7 mouse cellular contexts compared by ENCODE assay signal in the genomic region with DNA sequence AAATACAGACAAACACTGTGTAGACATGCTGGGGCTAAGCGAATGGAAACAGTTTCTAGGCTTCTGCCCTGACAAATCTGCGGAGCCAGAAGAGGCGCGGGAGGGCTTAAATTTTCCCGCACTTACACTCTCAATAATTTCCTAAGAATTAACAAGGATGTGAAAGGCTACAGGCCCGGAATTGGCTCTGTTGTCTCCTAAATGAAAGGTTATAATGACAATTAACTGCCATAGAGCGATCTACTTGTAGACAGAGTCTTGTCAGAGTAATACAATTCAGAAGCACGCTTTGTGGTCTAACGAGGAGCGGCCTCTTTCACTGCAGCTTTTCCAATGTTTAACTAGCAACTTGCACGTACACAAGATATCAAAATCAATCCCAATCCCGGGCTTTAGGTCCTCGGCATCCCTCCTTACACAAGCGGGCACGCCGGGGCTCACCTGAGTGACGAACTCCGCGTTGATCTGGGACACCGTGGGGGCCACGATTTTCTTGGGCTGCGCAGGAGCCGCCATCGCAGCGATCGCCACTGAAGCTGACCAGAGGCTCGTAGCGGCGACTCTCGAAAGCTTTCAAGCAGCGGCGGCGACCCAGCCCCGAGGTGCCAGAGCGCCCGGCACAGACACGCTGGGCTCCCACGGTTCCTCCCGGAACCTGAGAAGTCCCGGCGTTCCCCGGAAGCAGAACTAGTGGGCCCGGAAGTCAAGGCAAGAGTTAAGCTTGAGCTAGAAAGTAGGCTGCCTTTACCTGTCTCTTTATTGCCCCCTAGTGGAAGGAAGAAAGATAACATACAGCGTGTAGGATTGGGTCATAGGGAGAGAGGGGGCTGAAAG. TPM values are rescaled to one million over a fixed set of nuclear protein-coding genes. Genes with fewer than 3 reads are reported as not detected.
DNase-seq lines count a peak whose midpoint lies in the region; ATAC-seq lines count a peak whose summit lies in the region.

No protein-coding gene starts in this region.

- intact Hi-C loops in gastrocnemius, postnatal 14 days (cut with DNase I; ENCODE audit: low total_unique reads), result no loop called here
- intact Hi-C loops in left cerebral cortex, postnatal 10 days (cut with DNase I), result no loop called here

- DNase-seq in adrenal gland, adult 18-20 months (ENCODE audit: low spot score in 2 of 2), result peak; percentile 63 to 68
- peak; percentile 92 for DNase-seq in embryo, embryonic 10.5 days (ENCODE audit: low spot score)
- DNase-seq in gastrocnemius, postnatal 14 days, result peak; percentile 79
- peak; percentile 81 to 87 for DNase-seq in left cerebral cortex, postnatal 10 days (ENCODE audit: extremely low spot score in 1 of 2, low spot score in 2 of 2)
- peak; percentile 79 for DNase-seq in right cerebral cortex, postnatal 25 days

- peak; percentile 99 for ATAC-seq in inflammation-experienced regulatory T-cells, adult 6 months
- ATAC-seq in megakaryocyte-erythroid progenitor cell, adult 5-6 weeks (replicated peaks; ENCODE audit: low FRiP score, low TSS enrichment, poor library complexity, severe bottlenecking), result peak; percentile 98

RNA-seq across cellular contexts. Expression of a gene that starts 12.0 kb away (rescaled TPM):
- 10 to 100 TPM; 30.9 to 34.2 TPM for total RNA-seq in adrenal gland, adult 18-20 months (2021)
- total RNA-seq in gastrocnemius, postnatal 14 days (2021), result 10 to 100 TPM; 11.1 to 11.3 TPM
- polyA plus RNA-seq in inflammation-experienced regulatory T-cells, adult 6 months (2017; shearing (Covaris generic)), result 10 to 100 TPM; 45.3 to 49.6 (median 47.4) TPM
- total RNA-seq in left cerebral cortex, postnatal 10 days (2021), result 10 to 100 TPM; 24.8 to 27.7 TPM
- 74.2 and 75.4 TPM in 2 replicates for total RNA-seq in megakaryocyte-erythroid progenitor cell, adult 5-6 weeks (2014; fragmentation: Nextera tagmentation)
- 68.5 and 74.9 TPM in 2 replicates for total RNA-seq in megakaryocyte-erythroid progenitor cell, adult 5-6 weeks (2017)

RNA-seq across cellular contexts. Expression of a gene that starts 26.4 kb away (rescaled TPM):
- total RNA-seq in adrenal gland, adult 18-20 months (2021), result 10 to 100 TPM; 11.3 to 11.6 TPM
- 10 to 100 TPM; 11.8 to 13.3 TPM for total RNA-seq in gastrocnemius, postnatal 14 days (2021)
- 1 to 10 TPM; 2.4 to 3.6 (median 2.6) TPM for polyA plus RNA-seq in inflammation-experienced regulatory T-cells, adult 6 months (2017; shearing (Covaris generic))
- 10 to 100 TPM; 29.3 to 30.8 TPM for total RNA-seq in left cerebral cortex, postnatal 10 days (2021)
- total RNA-seq in megakaryocyte-erythroid progenitor cell, adult 5-6 weeks (2014; fragmentation: Nextera tagmentation), result 13.0 and 18.2 TPM in 2 replicates
- total RNA-seq in megakaryocyte-erythroid progenitor cell, adult 5-6 weeks (2017), result 10.9 and 11.5 TPM in 2 replicates

Comparison
In these comparisons a context has a peak if more than half of its experiments do, and no peak if none do; other contexts are left out.
1. Peak in every context shown above with its lines: DNase-seq and ATAC-seq.